Mouse (Mus musculus): Measurements from ENCODE around the gene Il3. TPM values are rescaled to one million over a fixed set of nuclear protein-coding genes. Genes with fewer than 3 reads are reported as not detected.

The Il3 gene
- polyA plus RNA-seq (2015; fragmentation: Nextera tagmentation; extraction: Ambion mirVana) = not detected in 2 replicates

GRCm38 (mm10) chr11:54267177-54267576, at the start of gene Il3:
Il3 (minus strand) TSS chr11:54267277.
- no peak for DNase-seq
- 65% methylated on average over 6 of the region's 6 CpGs for WGBS (ENCODE audit: insufficient replicate concordance)
- Histone ChIP-seq H3K4me1 (ENCODE audit: insufficient read depth) (no peaks in the 10 kb centered on the region), H3K27ac (ENCODE audit: low read depth) (no peak within 1 kb of the TSS), H3K9me3 (ENCODE audit: low read length) (no peaks in the 10 kb centered on the region), H3K4me3 (ENCODE audit: low read depth, low read length) (no peak within 1 kb of the TSS), H3K9ac (replicated peaks) (no peak within 1 kb of the TSS), H3K4me2 (ENCODE audit: low read depth, low read length) (no peak within 1 kb of the TSS), H3K27me3 (ENCODE audit: insufficient read depth, low read length) (no peaks in the 10 kb centered on the region), H3K36me3 (replicated peaks; ENCODE audit: insufficient read depth, low read length) (no peaks in the 10 kb centered on the region)
- TF ChIP-seq EP300 (IDR thresholded peaks at IDR 0.05; ENCODE audit: low read depth) (no peak), CTCF (IDR thresholded peaks at IDR 0.05; ENCODE audit: low read depth) (no peak)
- ATAC-seq = no peak

- no peak overlapping the region for H3K4me2 ChIP-seq (ENCODE audit: low read depth, low read length)
- DNase-seq (no peak), ATAC-seq (no peak)
- no peak overlapping the region for H3K9ac ChIP-seq (replicated peaks)
- no peak overlapping the region for H3K27ac ChIP-seq (ENCODE audit: low read depth)
- no peaks in the 10 kb centered on the region for H3K36me3 ChIP-seq (replicated peaks; ENCODE audit: insufficient read depth, low read length)
- no peaks in the 10 kb centered on the region for H3K4me1 ChIP-seq (ENCODE audit: insufficient read depth)
- 73% methylated on average over 5 of the region's 5 CpGs for WGBS (ENCODE audit: insufficient replicate concordance)
- no peak overlapping the region for H3K4me3 ChIP-seq (ENCODE audit: low read depth, low read length)
- no peaks in the 10 kb centered on the region for H3K27me3 ChIP-seq (ENCODE audit: insufficient read depth, low read length)
- TF ChIP-seq CTCF (IDR thresholded peaks at IDR 0.05; ENCODE audit: low read depth) (no peak), EP300 (IDR thresholded peaks at IDR 0.05; ENCODE audit: low read depth) (no peak)
- H3K9me3 ChIP-seq (ENCODE audit: low read length) = no peaks in the 10 kb centered on the region
These were observed 48.3 kb upstream of the Il3 start for GRCm38 (mm10) chr11:54315336-54315735.

- 26% methylated on average over 3 of the region's 3 CpGs for WGBS (ENCODE audit: insufficient replicate concordance)
- Histone ChIP-seq H3K4me3 (ENCODE audit: low read depth, low read length) (no peak overlapping the region), H3K36me3 (replicated peaks; ENCODE audit: insufficient read depth, low read length) (no peaks in the 10 kb centered on the region), H3K4me1 (ENCODE audit: insufficient read depth) (no peaks in the 10 kb centered on the region), H3K27ac (ENCODE audit: low read depth) (no peak overlapping the region), H3K9me3 (ENCODE audit: low read length) (no peaks in the 10 kb centered on the region), H3K4me2 (ENCODE audit: low read depth, low read length) (no peak overlapping the region), H3K9ac (replicated peaks) (no peak overlapping the region), H3K27me3 (ENCODE audit: insufficient read depth, low read length) (no peaks in the 10 kb centered on the region)
- TF ChIP-seq EP300 (IDR thresholded peaks at IDR 0.05; ENCODE audit: low read depth) = peak; percentile 69; the same call in 1 of the 2 replicates
- no peak for TF ChIP-seq CTCF (IDR thresholded peaks at IDR 0.05; ENCODE audit: low read depth)
- DNase-seq (no peak), ATAC-seq (peak; percentile 74)
These were observed 47.7 kb upstream of the Il3 start for GRCm38 (mm10) chr11:54314740-54315139.

GRCm38 (mm10) chr11:54313391-54314360, 46.6 kb upstream of the Il3 start:
- no peaks in the 10 kb centered on the region for H3K4me1 ChIP-seq (ENCODE audit: insufficient read depth)
- H3K36me3 ChIP-seq (replicated peaks; ENCODE audit: insufficient read depth, low read length) = no peaks in the 10 kb centered on the region
- no peaks in the 10 kb centered on the region for H3K27me3 ChIP-seq (ENCODE audit: insufficient read depth, low read length)
- no peak overlapping the region for H3K9ac ChIP-seq (replicated peaks)
- H3K4me2 ChIP-seq (ENCODE audit: low read depth, low read length) = no peak overlapping the region
- DNase-seq (no peak), ATAC-seq (peak; percentile 60)
- no peak overlapping the region for H3K4me3 ChIP-seq (ENCODE audit: low read depth, low read length)
- TF ChIP-seq CTCF (IDR thresholded peaks at IDR 0.05; ENCODE audit: low read depth) (no peak), EP300 (IDR thresholded peaks at IDR 0.05; ENCODE audit: low read depth) (peak; percentile 35; the same call in 1 of the 2 replicates)
- H3K9me3 ChIP-seq (ENCODE audit: low read length) = no peaks in the 10 kb centered on the region
- no peak overlapping the region for H3K27ac ChIP-seq (ENCODE audit: low read depth)
- 66% methylated on average over 7 of the region's 7 CpGs for WGBS (ENCODE audit: insufficient replicate concordance)

GRCm38 (mm10) chr11:54312603-54313002, 45.5 kb upstream of the Il3 start:
- WGBS (ENCODE audit: insufficient replicate concordance) = 47% methylated on average over 1 of the region's 1 CpGs

GRCm38 (mm10) chr11:54312021-54312420, 44.9 kb upstream of the Il3 start:
- DNase-seq (no peak), ATAC-seq (no peak)
- H3K4me1 ChIP-seq (ENCODE audit: insufficient read depth) = no peaks in the 10 kb centered on the region
- H3K36me3 ChIP-seq (replicated peaks; ENCODE audit: insufficient read depth, low read length) = no peaks in the 10 kb centered on the region
- TF ChIP-seq EP300 (IDR thresholded peaks at IDR 0.05; ENCODE audit: low read depth) (no peak), CTCF (IDR thresholded peaks at IDR 0.05; ENCODE audit: low read depth) (no peak)
- no peak overlapping the region for H3K9ac ChIP-seq (replicated peaks)
- no peaks in the 10 kb centered on the region for H3K9me3 ChIP-seq (ENCODE audit: low read length)
- H3K4me2 ChIP-seq (ENCODE audit: low read depth, low read length) = no peak overlapping the region
- WGBS (ENCODE audit: insufficient replicate concordance) = 46% methylated on average over 5 of the region's 5 CpGs
- H3K27ac ChIP-seq (ENCODE audit: low read depth) = no peak overlapping the region
- H3K4me3 ChIP-seq (ENCODE audit: low read depth, low read length) = no peak overlapping the region
- no peaks in the 10 kb centered on the region for H3K27me3 ChIP-seq (ENCODE audit: insufficient read depth, low read length)

More at GRCm38 (mm10) chr11:54312603-54313002, 45.5 kb upstream of the Il3 start:
- H3K4me2 ChIP-seq (ENCODE audit: low read depth, low read length) = no peak overlapping the region
- H3K9ac ChIP-seq (replicated peaks) = no peak overlapping the region
- no peaks in the 10 kb centered on the region for H3K4me1 ChIP-seq (ENCODE audit: insufficient read depth)
- H3K27ac ChIP-seq (ENCODE audit: low read depth) = no peak overlapping the region
- ATAC-seq (0 out of 2 replicates have a peak, but pooled peaks have one; percentile 29), DNase-seq (no peak)
- H3K4me3 ChIP-seq (ENCODE audit: low read depth, low read length) = no peak overlapping the region
- H3K36me3 ChIP-seq (replicated peaks; ENCODE audit: insufficient read depth, low read length) = no peaks in the 10 kb centered on the region
- H3K9me3 ChIP-seq (ENCODE audit: low read length) = no peaks in the 10 kb centered on the region
- no peaks in the 10 kb centered on the region for H3K27me3 ChIP-seq (ENCODE audit: insufficient read depth, low read length)
- TF ChIP-seq EP300 (IDR thresholded peaks at IDR 0.05; ENCODE audit: low read depth) = no peak
- no peak for TF ChIP-seq CTCF (IDR thresholded peaks at IDR 0.05; ENCODE audit: low read depth)
